Mouse (Mus musculus) liver, embryonic 14.5 days (tissue): ENCODE measurements at regions not wholly inside any gene's neighbourhood (a gene's known extent, or its start where the extent isn't known, plus 50 kb on each side); places are given as distances from the start of the nearest gene placed in this dataset.

ENCODE experiments used
- ATAC-seq: fragments of 200-750 bp; cut with Nextera tagmentation; 2 replicates; pipeline ENCODE4 v1.8.0; 2017; ENCODE audit warnings: moderate number of reproducible peaks, mild to moderate bottlenecking, moderate library complexity; ENCODE audit not compliant: insufficient read depth
- DNase-seq, 3 experiments: peaks; one replicate each; pipeline ENCODE4 v3.0.0-alpha.2; 2012 to 2013; ENCODE audit warnings: low read depth in 3 of 3, low spot score in 3 of 3
- H3K27ac ChIP-seq: fragments of 300-500 bp; sonication (generic); 2 replicates; pipeline ENCODE4 v1.5.1; 2014; ENCODE audit warnings: moderate library complexity, mild to moderate bottlenecking, control low read depth, inconsistent platforms
- H3K27me3 ChIP-seq: fragments of 300-500 bp; sonication (generic); 2 replicates; pipeline ENCODE4 v1.6.1; 2014; ENCODE audit warnings: mild to moderate bottlenecking, low read length, moderate library complexity; ENCODE audit not compliant: control insufficient read depth, insufficient read depth
- H3K36me3 ChIP-seq: fragments of 300-500 bp; sonication (generic); replicated peaks from 2 replicates; pipeline ENCODE4 v1.6.1; 2014; ENCODE audit warnings: low read depth; ENCODE audit not compliant: control insufficient read depth, insufficient read depth
- H3K4me1 ChIP-seq, 2 experiments: fragments of 200-500 bp in 1 of 2; fragments of 300-500 bp in 1 of 2; sonication (generic) in 1 of 2; replicated peaks; 2 replicates each; pipeline ENCODE4 v1.6.1; 2012 to 2014; ENCODE audit warnings: antibody characterized with exemption in 1 of 2, inconsistent platforms in 1 of 2, low read length in 1 of 2; ENCODE audit not compliant: control insufficient read depth in 2 of 2, insufficient read depth in 2 of 2
- H3K4me2 ChIP-seq: fragments of 300-500 bp; sonication (generic); 2 replicates; pipeline ENCODE4 v1.6.1; 2014; ENCODE audit warnings: low read depth, mild to moderate bottlenecking, control low read depth, moderate library complexity
- H3K4me3 ChIP-seq, 2 experiments: fragments of 200-500 bp in 1 of 2; fragments of 300-500 bp in 1 of 2; sonication (generic) in 1 of 2; 2 replicates each; pipeline ENCODE4 v1.5.1; 2012 to 2014; ENCODE audit warnings: low read depth in 2 of 2, low read length in 2 of 2, mild to moderate bottlenecking in 2 of 2, control low read depth in 1 of 2, inconsistent platforms in 1 of 2, moderate library complexity in 1 of 2; ENCODE audit not compliant: insufficient read depth in 1 of 2
- H3K9ac ChIP-seq: fragments of 300-500 bp; sonication (generic); replicated peaks from 2 replicates; pipeline ENCODE4 v1.6.1; 2014; ENCODE audit warnings: mild to moderate bottlenecking, control low read depth, moderate library complexity
- H3K9me3 ChIP-seq: fragments of 300-500 bp; sonication (generic); 2 replicates; pipeline ENCODE4 v1.6.1; 2016; ENCODE audit warnings: low read length, mixed read lengths; ENCODE audit not compliant: control insufficient read depth
- CTCF ChIP-seq: IDR thresholded peaks from 2 replicates; pipeline ENCODE4 v1.5.1; 2016; ENCODE audit warnings: antibody characterized with exemption, low read depth, control low read depth
- EP300 ChIP-seq: IDR thresholded peaks from 2 replicates; pipeline ENCODE4 v1.6.1; 2016; ENCODE audit warnings: antibody characterized with exemption, low read depth
- WGBS: fragments of 180-500 bp; shearing (Covaris S2); extraction: QIAGEN DNeasy Blood & Tissue Kit; methylation state at CpG from one replicate; pipeline ENCODE4 v1.1.7; 2014; ENCODE audit not compliant: insufficient replicate concordance; 5-methylcytosine and 5-hydroxymethylcytosine counted together

DNA sequence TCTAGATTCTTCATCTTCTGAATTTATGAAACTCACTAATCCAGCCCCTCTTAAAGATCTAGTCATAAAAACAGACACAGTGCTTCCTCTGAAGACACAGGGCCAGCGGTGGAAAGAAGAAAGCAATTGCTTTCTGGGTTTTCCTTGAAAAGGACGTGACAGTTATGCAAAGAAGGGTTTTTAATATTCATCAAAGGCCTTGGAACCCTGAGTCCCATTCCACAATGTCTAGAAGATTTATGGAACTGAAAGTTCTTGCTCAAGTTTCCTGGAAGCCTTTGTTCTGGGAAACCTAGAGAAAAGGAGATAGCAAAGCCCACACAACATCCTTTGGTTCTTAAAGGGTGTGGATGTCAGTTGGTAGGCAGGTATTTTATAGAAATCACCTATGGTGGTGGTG, 346.0 kb downstream of the Gm45692 start:
- Histone ChIP-seq H3K27me3 (no peaks in the 10 kb centered on the region), H3K9ac (no peak overlapping the region), H3K4me2 (no peak overlapping the region), H3K27ac (no peak overlapping the region), H3K4me3 (no peak overlapping the region), H3K9me3 (no peaks in the 10 kb centered on the region), H3K4me1 (no peaks in the 10 kb centered on the region), H3K36me3 (no peaks in the 10 kb centered on the region)
- WGBS: 32% methylated on average over 2 of the region's 2 CpGs
- no peak for DNase-seq
- TF ChIP-seq CTCF: no peak
- no peak for TF ChIP-seq EP300
- no peak for ATAC-seq

GRCm38 (mm10) chr8:26468441-26468840, 349.1 kb downstream of the Gm45692 start:
- 50% methylated on average over 2 of the region's 2 CpGs for WGBS
- Histone ChIP-seq H3K27me3 (no peaks in the 10 kb centered on the region), H3K36me3 (no peaks in the 10 kb centered on the region), H3K9ac (no peak overlapping the region), H3K9me3 (no peaks in the 10 kb centered on the region), H3K27ac (no peak overlapping the region), H3K4me1 (no peaks in the 10 kb centered on the region), H3K4me2 (no peak overlapping the region), H3K4me3 (no peak overlapping the region)
- DNase-seq (no peak), ATAC-seq (no peak)
- TF ChIP-seq EP300 (no peak), CTCF (no peak)

GRCm38 (mm10) chr8:26469705-26470104, 350.4 kb downstream of the Gm45692 start:
- DNase-seq (no peak), ATAC-seq (no peak)
- Histone ChIP-seq H3K36me3 (no peaks in the 10 kb centered on the region), H3K27me3 (no peaks in the 10 kb centered on the region), H3K9ac (no peak overlapping the region), H3K4me1 (no peaks in the 10 kb centered on the region), H3K4me2 (no peak overlapping the region), H3K27ac (no peak overlapping the region), H3K9me3 (no peaks in the 10 kb centered on the region), H3K4me3 (no peak overlapping the region)
- no peak for TF ChIP-seq EP300
- no peak for TF ChIP-seq CTCF
- WGBS: 42% methylated on average over 6 of the region's 6 CpGs

- H3K36me3 ChIP-seq: no peaks in the 10 kb centered on the region
- TF ChIP-seq EP300 (no peak), CTCF (no peak)
- no peak overlapping the region for H3K9ac ChIP-seq
- no peaks in the 10 kb centered on the region for H3K4me1 ChIP-seq
- H3K27ac ChIP-seq: no peak overlapping the region
- no peaks in the 10 kb centered on the region for H3K27me3 ChIP-seq
- no peak overlapping the region for H3K4me3 ChIP-seq
- DNase-seq: no peak
- no peak overlapping the region for H3K4me2 ChIP-seq
- no peaks in the 10 kb centered on the region for H3K9me3 ChIP-seq
- ATAC-seq: no peak
- WGBS: 61% methylated on average over 12 of the region's 12 CpGs
These were observed 352.6 kb downstream of the Gm45692 start for GRCm38 (mm10) chr8:26471811-26472550.

DNA sequence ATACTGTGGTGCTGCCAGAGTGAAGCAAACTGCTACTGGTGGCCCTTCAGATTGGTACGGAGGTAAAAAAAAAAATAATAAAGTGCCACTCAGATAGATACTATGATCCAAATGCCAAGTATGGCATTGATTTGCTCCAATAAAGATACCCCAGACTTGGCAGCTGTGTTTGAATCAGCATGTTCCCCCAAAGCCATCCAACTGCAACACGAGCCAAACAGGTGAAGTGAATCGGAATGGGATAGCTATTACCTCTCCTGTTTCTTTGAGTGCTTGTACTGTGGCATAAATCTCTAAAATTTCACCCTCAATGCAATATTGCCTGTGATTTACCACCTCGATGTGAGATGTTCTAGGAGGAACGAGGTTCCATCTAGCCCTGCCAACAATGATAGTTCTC, 365.4 kb downstream of the Gm45692 start:
- ATAC-seq: no peak
- WGBS: 55% methylated on average over 5 of the region's 5 CpGs

More for the DNA sequence above, 365.4 kb downstream of the Gm45692 start:
- no peak for TF ChIP-seq CTCF
- no peak for TF ChIP-seq EP300
- Histone ChIP-seq H3K9me3 (no peaks in the 10 kb centered on the region), H3K27me3 (no peaks in the 10 kb centered on the region), H3K36me3 (no peaks in the 10 kb centered on the region), H3K27ac (no peak overlapping the region), H3K4me2 (no peak overlapping the region), H3K9ac (no peak overlapping the region), H3K4me1 (no peaks in the 10 kb centered on the region), H3K4me3 (no peak overlapping the region)
- no peak for DNase-seq
